Comparison of ENCODE assay signal across 9 mouse cellular contexts in genomic region chr10:18816560-18816959, GRCm38 (mm10). TPM values are rescaled to one million over a fixed set of nuclear protein-coding genes. Genes with fewer than 3 reads are reported as not detected.
A peak's percentile ranks its signal among the peaks of the same experiment; 100 is the strongest.
DNase-seq lines count a peak whose midpoint lies in the region; ATAC-seq and TF ChIP-seq lines count a peak whose summit lies in the region.
"Had no signal": no experiment of that assay in that cellular context is flagged by ENCODE, and none has a peak within 500 bp of the region (broad histone marks: within the 10 kb centered on the region; RNA-seq: fewer than 3 reads in every experiment).

No protein-coding gene starts in this region.

- H3K9me3 ChIP-seq in hindbrain, postnatal 0 days (ENCODE audit: low read length), result no peaks in the 10 kb centered on the region
- no peaks in the 10 kb centered on the region for H3K9me3 ChIP-seq in lung, postnatal 0 days (ENCODE audit: low read length)

- intact Hi-C loops in gastrocnemius, postnatal 36 days (cut with DNase I), result no loop called here

- ATAC-seq in frontal cortex, adult (ENCODE audit: low TSS enrichment), result peak; percentile 64
- ATAC-seq in hindbrain, postnatal 0 days, result peak; percentile 91
- peak; percentile 78 for ATAC-seq in lung, postnatal 0 days

- no peak overlapping the region for H3K4me3 ChIP-seq in hindbrain, postnatal 0 days (ENCODE audit: low read length)
- no peak overlapping the region for H3K4me3 ChIP-seq in lung, postnatal 0 days (ENCODE audit: low read depth, low read length)
- H3K4me3 ChIP-seq: myocyte had no signal

- no peaks in the 10 kb centered on the region for H3K4me1 ChIP-seq in hindbrain, postnatal 0 days (ENCODE audit: insufficient read depth, low read length)
- no peaks in the 10 kb centered on the region for H3K4me1 ChIP-seq in lung, postnatal 0 days (ENCODE audit: insufficient read depth, low read depth, low read length)

- no peak for TF ChIP-seq EP300 in lung, postnatal 0 days (IDR thresholded peaks at IDR 0.05)

- no peak for TF ChIP-seq CTCF in hindbrain, postnatal 0 days (IDR thresholded peaks at IDR 0.05; ENCODE audit: low read depth)
- no peak for TF ChIP-seq CTCF in lung, postnatal 0 days (IDR thresholded peaks at IDR 0.05)

- H3K9ac ChIP-seq in hindbrain, postnatal 0 days (replicated peaks; ENCODE audit: low read length), result no peak overlapping the region
- H3K9ac ChIP-seq in lung, postnatal 0 days (replicated peaks; ENCODE audit: low read depth), result no peak overlapping the region

- H3K27me3 ChIP-seq in hindbrain, postnatal 0 days (ENCODE audit: insufficient read depth, low read length), result no peaks in the 10 kb centered on the region
- no peaks in the 10 kb centered on the region for H3K27me3 ChIP-seq in lung, postnatal 0 days (replicated peaks; ENCODE audit: insufficient read depth, low read length)

- no peak for DNase-seq in frontal cortex, postnatal 25 days (ENCODE audit: low spot score in 2 of 2)
- DNase-seq in cerebellum, adult 11-12 months, result peak; percentile 25
- peak; percentile 36 to 48 for DNase-seq in gastrocnemius, postnatal 36 days
- DNase-seq in hindbrain, postnatal 0 days (ENCODE audit: low spot score), result peak; percentile 69
- DNase-seq in lung, postnatal 0 days (ENCODE audit: low spot score), result peak; percentile 73
- DNase-seq in thymus, postnatal 10 days (ENCODE audit: low spot score in 2 of 2), result no peak
- no peak for DNase-seq in thymus, postnatal 4 days

- H3K27ac ChIP-seq in hindbrain, postnatal 0 days, result peak overlapping the region; percentile 36; the same call in 1 of the 2 replicates
- H3K27ac ChIP-seq in lung, postnatal 0 days (ENCODE audit: low read length), result no peak overlapping the region

- WGBS in hindbrain, postnatal 0 days, result 33% methylated on average over 5 of the region's 5 CpGs
- WGBS in lung, postnatal 0 days, result 33% methylated on average over 5 of the region's 5 CpGs

- no peak overlapping the region for H3K4me2 ChIP-seq in hindbrain, postnatal 0 days (ENCODE audit: low read depth, low read length)
- no peak overlapping the region for H3K4me2 ChIP-seq in lung, postnatal 0 days (replicated peaks; ENCODE audit: low read depth, low read length)

- H3K36me3 ChIP-seq in hindbrain, postnatal 0 days (ENCODE audit: insufficient read depth, low read length), result no peaks in the 10 kb centered on the region
- no peaks in the 10 kb centered on the region for H3K36me3 ChIP-seq in lung, postnatal 0 days (ENCODE audit: insufficient read depth, low read length)

RNA-seq across cellular contexts. Expression of gene Perp, which starts 28.3 kb away (rescaled TPM):
- total RNA-seq in gastrocnemius, postnatal 36 days (2021), result 1 to 10 TPM; 1.3 to 1.6 TPM
- 20.1 and 20.9 TPM in 2 replicates for total RNA-seq in hindbrain, postnatal 0 days (2014; rRNA removed)
- polyA plus RNA-seq in hindbrain, postnatal 0 days (2015; fragmentation: Nextera tagmentation; extraction: Ambion mirVana), result 24.9 and 26.4 TPM in 2 replicates
- 65.5 and 70.9 TPM in 2 replicates for polyA plus RNA-seq in lung, postnatal 0 days (2015; fragmentation: Nextera tagmentation; extraction: Ambion mirVana)

RNA-seq across cellular contexts. Expression of gene Gm4922, which starts 30.0 kb away (rescaled TPM):
- not detected for total RNA-seq in gastrocnemius, postnatal 36 days (2021)
- not detected in 2 replicates for total RNA-seq in hindbrain, postnatal 0 days (2014; rRNA removed)
- 0.15 and 0.29 TPM in 2 replicates for polyA plus RNA-seq in hindbrain, postnatal 0 days (2015; fragmentation: Nextera tagmentation; extraction: Ambion mirVana)
- 0.05 and 0.08 TPM in 2 replicates for polyA plus RNA-seq in lung, postnatal 0 days (2015; fragmentation: Nextera tagmentation; extraction: Ambion mirVana)
- polyA plus RNA-seq: myocyte had no signal

Comparison
In these comparisons a context has a peak if more than half of its experiments do, and no peak if none do; other contexts are left out.
1. DNase-seq: peak in cerebellum, adult 11-12 months (single experiment), gastrocnemius, postnatal 36 days (2 of 2), hindbrain, postnatal 0 days (single experiment) and lung, postnatal 0 days (single experiment); none in frontal cortex, postnatal 25 days (0 of 2), thymus, postnatal 10 days (0 of 2) and thymus, postnatal 4 days (single experiment).
2. Peak in every context shown above with its lines, with median percentiles within 50 percentile points of each other: ATAC-seq.